Mouse (Mus musculus): ENCODE measurements around the gene Vmn2r9.
"Not testable (repeated sequence)": the region's sequence is repeated elsewhere in the genome, so short reads cannot be mapped to it uniquely, and the experiment has no call there.

The Vmn2r9 gene

GRCm38 (mm10) chr5:108852501-108852900 lies at the start of gene Vmn2r9:
TSS of gene Vmn2r9 (minus strand) at chr5:108852601.
- DNase-seq (ENCODE audit: low read depth), result not testable (repeated sequence)

- DNase-seq (ENCODE audit: low read depth), result not testable (repeated sequence)
Observed at GRCm38 (mm10) chr5:108866746-108867145, 14.3 kb upstream of the Vmn2r9 start.

GRCm38 (mm10) chr5:108849466-108849865 lies 2.9 kb downstream of the Vmn2r9 start:
- no peak for DNase-seq (ENCODE audit: low read depth)

GRCm38 (mm10) chr5:108836156-108836555 lies 16.2 kb downstream of the Vmn2r9 start:
- no peak for DNase-seq (ENCODE audit: low read depth)

- no peak for DNase-seq (ENCODE audit: low read depth)
Observed at GRCm38 (mm10) chr5:108823276-108823675, 29.1 kb downstream of the Vmn2r9 start.

- DNase-seq (ENCODE audit: low read depth), result not testable (repeated sequence)
Observed at GRCm38 (mm10) chr5:108808750-108809149, 43.7 kb downstream of the Vmn2r9 start, which contains the start of gene Vmn2r8. TSS of gene Vmn2r8 (minus strand) at chr5:108808850.

GRCm38 (mm10) chr5:108803646-108804045 lies 48.8 kb downstream of the Vmn2r9 start:
- no peak for DNase-seq (ENCODE audit: low read depth)

- DNase-seq (ENCODE audit: low read depth), result not testable (repeated sequence)
Observed at GRCm38 (mm10) chr5:108795263-108795662, 57.1 kb downstream of the Vmn2r9 start, which contains the start of gene Tmed11. TSS of gene Tmed11 (minus strand) at chr5:108795363.

GRCm38 (mm10) chr5:108790385-108790784 lies 62.0 kb downstream of the Vmn2r9 start:
- not testable (repeated sequence) for DNase-seq (ENCODE audit: low read depth)
